Mouse (Mus musculus) inflammation-experienced regulatory T-cells, adult 6 months (primary cell): ENCODE results near the gene Olfr1105. TPM values are rescaled to one million over a fixed set of nuclear protein-coding genes. Genes with fewer than 3 reads are reported as not detected.

Source experiments
- ATAC-seq: one replicate; pipeline ENCODE4 v1.8.0; 2017
- polyA plus RNA-seq, 3 experiments: library from polyadenylated mRNA; unstranded; fragments of 100-300 nt; shearing (Covaris generic); gene quantifications; one replicate each; pipeline ENCODE4 v1.2.1; 2017

Gene Olfr1105
- polyA plus RNA-seq: not detected

DNA sequence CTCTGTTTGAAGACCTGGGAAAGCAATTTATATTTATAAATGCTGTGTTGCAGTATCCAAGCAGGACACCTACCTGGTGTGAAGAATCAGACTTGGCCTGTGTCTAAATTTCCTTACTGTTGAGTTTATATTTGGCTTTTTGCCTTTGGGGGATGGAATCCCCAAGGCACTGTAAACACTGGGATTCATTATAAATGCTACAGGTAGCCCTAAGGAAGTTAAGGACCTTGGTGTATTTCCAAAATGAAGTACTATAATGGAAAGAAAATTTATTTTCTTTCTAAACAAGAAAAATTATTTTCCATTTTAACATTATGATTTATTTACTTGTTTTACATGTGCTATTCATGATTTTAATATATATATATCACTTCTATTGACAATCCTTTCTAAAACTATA, at the start of gene Olfr1105:
Gene Olfr1105, minus strand, starts transcription at position 101 of the 400 bp plus-strand sequence.
- no peak for ATAC-seq

- ATAC-seq: no peak
Measured at GRCm38 (mm10) chr2:87075717-87076116, 39.4 kb upstream of the Olfr1105 start, which contains the start of gene Olfr1107. Gene Olfr1107, minus strand, starts transcription at chr2:87075817.

- ATAC-seq: no peak
Measured at GRCm38 (mm10) chr2:87052173-87052572, 15.8 kb upstream of the Olfr1105 start, which contains the start of gene Olfr1106. Gene Olfr1106, minus strand, starts transcription at chr2:87052273.

- no peak for ATAC-seq
Measured at GRCm38 (mm10) chr2:87026980-87027379, 9.4 kb downstream of the Olfr1105 start, which contains the start of gene Olfr1104. Gene Olfr1104, minus strand, starts transcription at chr2:87027080.

DNA sequence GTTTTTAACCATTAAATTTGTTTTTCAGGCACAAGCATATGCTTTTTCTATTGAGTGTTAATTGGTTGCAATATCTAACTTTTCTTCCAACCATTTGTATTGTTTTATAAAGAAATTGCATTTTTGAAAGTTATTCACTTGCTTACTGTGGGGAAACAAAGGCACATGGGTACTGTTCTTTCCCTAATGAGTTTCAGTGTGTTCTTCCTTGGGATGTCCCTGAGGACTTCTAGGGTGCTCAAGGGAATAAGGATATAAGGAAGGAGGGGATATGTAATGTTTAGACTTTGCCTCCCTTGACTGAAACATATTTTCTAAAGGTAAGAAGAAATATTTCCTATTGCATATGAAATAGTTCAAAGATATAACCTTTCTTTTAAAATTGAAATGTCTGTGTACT, 38.2 kb downstream of the Olfr1105 start, which contains the start of gene Olfr1102:
Gene Olfr1102, plus strand, starts transcription at position 301 of the 400 bp plus-strand sequence.
- no peak for ATAC-seq

DNA sequence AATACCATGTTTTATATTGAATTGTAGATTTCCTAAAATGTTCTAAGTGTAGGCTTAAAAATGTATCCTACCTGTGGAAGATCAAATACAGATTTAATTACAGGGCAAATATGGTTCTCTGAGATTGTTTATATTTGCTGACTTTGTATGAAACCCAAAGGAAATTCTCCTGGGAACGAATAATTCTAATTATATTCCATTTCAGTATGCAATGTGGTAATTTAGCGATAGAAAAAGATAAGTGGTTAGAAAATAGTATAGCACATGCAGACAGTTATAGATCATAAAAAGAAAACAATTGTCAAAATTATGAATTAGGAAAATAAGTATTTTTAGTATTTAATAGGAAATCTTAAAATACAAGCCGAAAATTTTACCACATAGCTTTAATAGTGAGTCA, 45.2 kb downstream of the Olfr1105 start, which contains the start of gene Olfr1101:
Gene Olfr1101, minus strand, starts transcription at position 101 of the 400 bp plus-strand sequence.
- no peak for ATAC-seq

Other genes starting within 250 kb of the Olfr1105 start
- not detected for gene Olfr141, start 226.5 kb downstream of the Olfr1105 start, polyA plus RNA-seq
- not detected for gene Olfr1094, start 211.9 kb downstream of the Olfr1105 start, polyA plus RNA-seq
- gene Olfr1095, start 184.8 kb downstream of the Olfr1105 start, polyA plus RNA-seq: not detected
- not detected for gene Gm13723, start 161.7 kb downstream of the Olfr1105 start, polyA plus RNA-seq
- gene Olfr1097, start 144.3 kb downstream of the Olfr1105 start, polyA plus RNA-seq: not detected
- gene Olfr1098, start 112.0 kb downstream of the Olfr1105 start, polyA plus RNA-seq: not detected
- not detected for gene Olfr1099, start 75.8 kb downstream of the Olfr1105 start, polyA plus RNA-seq
- gene Olfr1100, start 56.6 kb downstream of the Olfr1105 start, polyA plus RNA-seq: not detected
- gene Olfr1101, start 45.3 kb downstream of the Olfr1105 start, polyA plus RNA-seq: not detected
- gene Olfr1102, start 38.1 kb downstream of the Olfr1105 start, polyA plus RNA-seq: not detected
- not detected for gene Olfr1104, start 9.5 kb downstream of the Olfr1105 start, polyA plus RNA-seq
- not detected for gene Olfr1106, start 15.7 kb upstream of the Olfr1105 start, polyA plus RNA-seq
- not detected for gene Olfr1107, start 39.3 kb upstream of the Olfr1105 start, polyA plus RNA-seq
- not detected for gene Olfr1109, start 59.5 kb upstream of the Olfr1105 start, polyA plus RNA-seq
- not detected for gene Olfr259, start 78.0 kb upstream of the Olfr1105 start, polyA plus RNA-seq
- gene Olfr1110, start 103.8 kb upstream of the Olfr1105 start, polyA plus RNA-seq: not detected
- gene Olfr1111, start 116.1 kb upstream of the Olfr1105 start, polyA plus RNA-seq: not detected
- not detected for gene Olfr1112, start 151.3 kb upstream of the Olfr1105 start, polyA plus RNA-seq
- gene Olfr1113, start 172.4 kb upstream of the Olfr1105 start, polyA plus RNA-seq: not detected
- gene Olfr1115, start 211.5 kb upstream of the Olfr1105 start, polyA plus RNA-seq: not detected
- under 1 TPM in 1 of 3 experiments, not detected in 2; 0.04 TPM for gene Olfr1116, start 231.0 kb upstream of the Olfr1105 start, polyA plus RNA-seq